Mouse (Mus musculus): ENCODE measurements around the gene Sars.

Gene Sars

DNA sequence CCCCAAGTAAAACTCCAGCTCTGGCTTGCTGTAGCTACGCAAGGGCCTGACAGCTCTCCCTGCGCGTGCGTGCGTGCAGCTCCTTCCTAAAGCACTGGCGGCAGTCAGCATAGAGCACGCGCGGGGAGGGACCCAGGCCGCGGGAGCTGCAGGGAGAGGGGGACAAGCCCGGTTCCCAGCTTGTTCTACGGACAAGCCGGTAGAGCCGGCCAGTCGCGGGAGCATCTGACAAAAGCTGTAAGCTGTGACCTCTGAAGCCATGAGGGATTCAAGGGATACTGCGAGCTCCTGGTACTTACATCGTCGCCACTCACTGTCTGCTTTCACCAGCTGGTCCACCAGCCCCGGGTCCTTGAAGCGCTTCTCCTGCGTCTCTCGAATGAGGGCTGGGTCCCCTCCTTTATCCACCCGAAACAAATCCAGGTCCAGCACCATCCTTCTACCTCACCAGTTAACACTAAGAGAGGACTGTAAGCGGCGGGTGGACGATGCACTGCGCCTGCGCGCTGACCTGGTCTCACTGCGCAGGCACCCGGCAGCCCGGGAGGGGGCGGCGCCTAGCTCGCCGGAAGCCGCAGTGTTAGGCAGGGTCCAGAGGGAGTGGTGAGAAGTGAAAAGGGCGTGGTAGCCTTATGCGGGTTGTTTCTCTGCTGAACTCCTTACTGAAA is at the start of gene Sars:
Gene Sars (minus strand): TSS at position 512 of the 668 bp plus-strand sequence.
- DNase-seq (ENCODE audit: low spot score in 2 of 2) = peak; percentile 84 to 91

DNA sequence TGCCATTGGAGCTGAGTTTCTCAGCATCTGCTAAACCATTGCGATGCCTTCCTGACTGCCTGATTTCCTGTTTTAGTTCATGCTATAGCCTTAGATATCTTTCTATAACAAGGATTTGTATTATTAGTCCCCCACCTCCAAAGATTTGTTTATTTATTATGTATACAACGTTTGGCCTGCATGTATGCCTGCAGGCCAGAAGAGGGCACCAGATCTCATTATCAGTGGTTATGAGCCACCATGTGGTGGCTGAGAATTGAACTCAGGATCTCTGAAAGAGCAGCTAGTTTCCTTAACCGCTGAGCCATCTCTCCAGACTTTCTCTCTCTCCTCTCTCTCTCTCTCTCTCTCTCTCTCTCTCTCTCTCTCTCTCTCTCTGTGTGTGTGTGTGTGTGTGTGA is 45.0 kb upstream of the Sars start:
- no peak for DNase-seq (ENCODE audit: low spot score in 2 of 2)

DNA sequence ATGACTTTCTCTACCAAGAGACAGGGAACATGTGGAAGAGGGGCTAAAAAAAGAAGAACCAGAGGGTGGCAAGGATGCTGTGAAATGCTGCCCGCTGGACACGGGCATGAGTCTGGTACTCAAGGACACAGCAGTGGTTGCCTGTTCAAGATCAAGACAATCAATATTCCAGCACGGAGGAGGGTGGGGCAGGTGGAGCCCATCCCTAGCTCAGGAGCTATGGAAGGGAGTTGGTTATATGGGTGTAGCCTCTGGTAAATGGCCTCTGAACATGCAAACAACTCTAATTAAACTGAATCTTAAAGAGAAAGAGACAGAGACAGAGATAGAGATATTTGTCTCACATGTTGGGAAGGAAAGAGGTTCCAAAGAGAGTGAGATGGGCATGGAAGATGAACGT is 39.7 kb upstream of the Sars start:
- DNase-seq (ENCODE audit: low spot score in 2 of 2) = no peak

DNA sequence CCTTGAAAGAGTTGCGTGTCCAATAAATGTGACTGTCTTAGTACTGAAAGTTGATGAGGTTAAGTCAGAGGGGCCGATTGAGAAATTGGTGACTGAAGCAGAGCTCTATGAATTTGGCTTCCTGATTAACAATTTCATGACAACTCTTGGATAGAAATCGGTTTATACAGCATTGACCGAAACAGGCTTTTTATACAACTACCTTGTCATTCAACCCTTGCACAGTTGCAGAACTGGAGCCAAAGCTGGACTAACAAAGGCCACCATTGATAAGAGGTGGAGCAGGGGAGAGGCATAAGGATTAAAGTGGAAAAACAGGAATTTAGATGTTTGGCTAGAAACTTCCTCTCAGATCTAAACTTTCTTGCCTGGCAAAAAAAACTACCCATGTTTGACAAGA is 33.8 kb upstream of the Sars start:
- DNase-seq (ENCODE audit: low spot score in 2 of 2) = no peak

DNA sequence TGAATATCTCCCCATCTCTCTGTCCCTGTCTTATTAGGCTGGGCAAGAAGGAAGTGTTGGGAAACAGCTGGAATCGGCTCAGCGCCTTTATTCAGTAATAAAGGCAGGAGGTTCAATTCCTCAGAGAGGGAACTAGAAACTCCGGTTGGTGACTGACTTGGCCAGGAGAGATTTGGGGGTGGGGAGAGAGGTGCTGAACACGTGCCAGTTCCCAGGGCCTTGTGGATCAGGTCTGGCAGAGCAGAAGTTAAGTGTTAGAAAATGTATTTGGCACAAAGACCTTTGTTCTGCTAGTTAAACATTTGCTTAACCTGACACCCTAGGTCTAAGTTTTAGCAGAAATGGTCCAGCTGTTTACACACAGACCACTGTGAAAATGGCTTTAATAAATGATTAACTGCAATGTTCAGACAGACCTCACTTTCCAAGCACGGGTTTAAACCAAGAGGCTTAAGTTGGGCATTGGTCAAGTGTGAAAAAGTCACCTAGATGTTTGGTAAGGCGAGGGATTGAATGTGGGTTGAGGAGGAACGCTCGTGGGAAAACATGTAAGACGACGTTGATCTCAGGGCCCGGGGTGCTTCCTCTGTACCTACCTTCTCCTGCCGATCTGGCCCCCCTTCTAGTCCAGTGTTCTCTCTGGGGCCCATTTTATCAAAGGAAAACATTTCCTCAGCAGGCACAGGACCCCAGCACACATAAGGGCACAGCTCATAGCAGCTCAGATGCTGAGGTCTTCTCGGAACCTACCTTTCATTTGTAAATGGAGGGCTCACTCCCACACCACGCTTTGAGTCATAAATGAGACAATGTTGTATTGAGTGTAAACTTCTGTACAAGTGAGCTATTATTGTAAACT is 32.0 kb upstream of the Sars start:
- DNase-seq (ENCODE audit: low spot score in 2 of 2) = no peak

DNA sequence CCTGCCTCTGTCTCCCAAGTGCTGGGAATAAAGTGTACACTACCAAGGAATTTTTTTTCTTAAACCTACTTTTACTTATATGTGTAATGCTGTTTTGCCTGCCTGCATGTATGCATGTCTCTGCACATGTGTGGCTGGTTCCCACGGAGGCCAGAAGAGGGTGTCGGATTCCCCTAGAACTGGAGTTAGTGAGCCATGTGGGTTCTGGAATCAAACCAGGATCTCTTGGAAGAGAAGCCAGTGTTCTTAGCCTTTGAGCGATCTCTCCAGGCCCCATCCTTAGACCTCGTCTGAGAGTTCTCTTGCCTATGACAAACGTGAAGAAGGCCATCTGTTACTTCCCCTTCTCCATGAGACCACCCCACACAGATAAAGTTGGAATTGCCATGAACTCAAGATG is 30.5 kb upstream of the Sars start:
- DNase-seq (ENCODE audit: low spot score in 2 of 2) = no peak

DNA sequence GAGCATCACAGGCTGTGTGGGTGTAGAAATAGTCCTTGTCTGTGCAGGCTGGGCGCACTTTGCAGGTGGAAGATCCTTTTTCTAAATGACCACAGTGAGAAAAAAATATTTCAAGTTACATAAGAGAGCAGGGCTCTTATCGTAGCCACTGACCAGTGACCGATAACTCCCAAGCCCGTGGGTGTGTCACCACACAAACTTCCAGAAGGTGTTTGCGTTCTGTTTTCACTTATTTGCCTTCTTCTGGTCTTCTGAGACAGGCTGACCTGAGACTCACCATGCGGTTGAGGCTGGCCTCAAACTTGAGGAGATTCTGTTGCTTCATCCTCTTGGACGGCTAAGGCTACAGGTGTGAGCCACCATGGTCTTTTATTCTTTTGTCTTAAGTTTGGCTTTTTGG is 30.0 kb upstream of the Sars start:
- DNase-seq (ENCODE audit: low spot score in 2 of 2) = no peak

DNA sequence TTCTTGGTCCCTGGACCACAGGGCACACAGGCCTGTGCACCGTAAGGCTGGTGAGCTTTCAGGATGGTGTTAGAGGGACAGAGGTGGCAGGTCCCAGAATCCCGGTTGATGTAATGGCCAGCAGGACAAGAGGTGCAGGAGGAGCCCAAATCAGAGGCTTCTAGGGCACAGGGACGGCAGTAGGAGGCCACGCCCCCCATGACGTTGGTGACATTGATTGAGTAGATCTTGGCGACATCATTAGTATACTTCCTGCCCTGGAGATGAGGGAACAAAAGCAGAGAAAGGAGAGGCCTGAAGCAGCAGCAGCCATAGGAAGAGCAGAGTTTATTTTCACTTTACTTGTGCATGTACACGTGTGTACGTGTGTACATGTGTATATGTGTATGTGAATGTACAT is 22.8 kb upstream of the Sars start:
- no peak for DNase-seq (ENCODE audit: low spot score in 2 of 2)

DNA sequence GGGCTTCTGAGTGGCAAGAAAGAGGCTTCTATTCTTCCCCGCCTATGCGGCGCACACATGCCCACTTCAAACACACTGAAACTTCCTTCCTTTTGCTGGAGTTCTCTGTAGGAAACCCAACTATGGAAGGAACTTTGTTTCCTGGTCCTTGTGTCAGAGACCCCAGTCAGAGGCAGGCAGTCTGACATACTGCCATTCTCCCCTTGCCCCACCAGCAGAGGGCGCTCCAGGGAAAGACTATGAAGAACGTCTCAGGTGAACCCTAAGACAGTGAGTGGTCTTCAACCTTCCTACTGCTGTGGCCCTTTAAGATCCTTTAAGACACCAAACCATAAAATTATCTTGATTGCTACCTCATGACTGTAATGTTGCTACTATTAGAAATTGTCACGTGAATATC is 21.4 kb upstream of the Sars start:
- peak in 1 of 2 experiments; percentile 35 for DNase-seq (ENCODE audit: low spot score in 2 of 2)

DNA sequence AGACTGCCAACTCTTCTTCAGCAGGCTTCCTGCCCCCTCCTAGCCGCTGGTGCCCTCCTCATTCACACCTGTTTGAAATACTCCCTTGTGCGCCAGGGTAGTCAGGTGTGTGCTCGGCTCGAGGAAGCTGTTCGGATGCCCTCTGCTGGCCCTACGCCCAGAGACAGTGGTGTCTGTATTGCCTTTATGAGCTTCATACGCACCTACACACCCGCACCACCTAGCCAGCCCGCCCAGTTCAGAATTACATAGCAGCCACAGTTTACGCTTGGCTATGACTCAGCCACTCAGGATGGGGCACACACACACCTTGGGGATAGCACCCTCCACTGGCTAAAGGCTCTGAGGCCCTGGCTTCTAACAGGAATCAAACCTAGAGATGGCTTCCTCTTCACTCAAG is 13.9 kb upstream of the Sars start:
- no peak for DNase-seq (ENCODE audit: low spot score in 2 of 2)

DNA sequence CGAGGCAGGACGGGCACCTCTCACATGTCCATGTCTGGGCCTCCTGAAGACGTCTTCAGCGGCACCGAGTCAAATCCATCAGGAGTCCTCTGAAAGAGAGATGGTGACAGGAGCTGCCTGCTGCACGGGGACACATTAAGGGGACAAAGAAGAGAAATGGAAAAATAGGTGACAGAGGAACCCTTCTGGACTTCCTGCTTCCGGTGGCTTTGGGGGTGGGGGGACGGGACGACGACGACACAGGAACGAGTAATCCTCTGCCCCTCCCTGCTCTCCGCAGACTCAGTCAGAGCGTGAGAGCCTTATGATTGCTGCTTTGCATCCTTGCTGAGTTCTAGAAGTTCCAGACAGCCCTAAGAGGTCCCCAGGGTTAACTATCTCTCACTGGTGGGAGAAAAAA is 13.4 kb upstream of the Sars start:
- DNase-seq (ENCODE audit: low spot score in 2 of 2) = no peak

DNA sequence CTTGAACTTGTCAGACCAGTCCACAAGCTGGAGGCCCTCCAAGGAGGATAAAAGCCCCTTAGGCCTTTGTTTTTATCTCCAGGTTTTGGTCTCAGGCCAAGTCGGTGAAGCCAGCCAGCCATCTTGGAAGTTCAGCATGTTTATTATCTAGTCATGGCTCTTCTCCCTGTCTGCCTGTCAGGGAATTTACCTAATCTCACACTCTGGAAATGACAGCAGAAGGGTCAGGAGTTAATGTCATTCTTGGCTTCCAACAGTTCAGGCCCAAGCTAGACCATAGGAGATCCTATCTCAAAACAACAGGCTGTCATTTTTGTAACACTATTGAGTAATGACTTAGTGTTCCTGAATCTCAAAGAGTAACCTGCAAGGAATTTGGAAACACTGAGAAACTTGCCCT is 9.2 kb upstream of the Sars start:
- DNase-seq (ENCODE audit: low spot score in 2 of 2) = no peak

DNA sequence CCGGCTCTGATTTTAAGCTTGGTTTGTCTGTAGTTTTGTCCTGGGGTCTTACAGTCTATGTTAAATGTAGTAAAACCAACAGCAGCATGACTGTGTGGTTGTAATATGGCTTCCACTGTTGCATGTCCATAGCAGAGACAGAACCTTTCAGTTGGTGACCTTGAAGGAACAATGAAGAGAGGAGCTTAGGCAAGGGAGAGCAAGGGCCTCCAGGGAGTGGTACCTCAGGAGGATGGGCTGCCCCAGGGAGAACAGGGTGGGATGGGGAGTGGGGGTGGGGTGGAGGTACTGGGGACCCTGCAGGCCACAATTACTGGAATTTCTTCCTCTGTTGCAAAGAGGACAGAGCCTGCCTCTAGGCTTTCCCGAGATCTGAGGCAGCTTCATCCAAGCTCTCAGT is 7.0 kb upstream of the Sars start:
- DNase-seq (ENCODE audit: low spot score in 2 of 2) = no peak

DNA sequence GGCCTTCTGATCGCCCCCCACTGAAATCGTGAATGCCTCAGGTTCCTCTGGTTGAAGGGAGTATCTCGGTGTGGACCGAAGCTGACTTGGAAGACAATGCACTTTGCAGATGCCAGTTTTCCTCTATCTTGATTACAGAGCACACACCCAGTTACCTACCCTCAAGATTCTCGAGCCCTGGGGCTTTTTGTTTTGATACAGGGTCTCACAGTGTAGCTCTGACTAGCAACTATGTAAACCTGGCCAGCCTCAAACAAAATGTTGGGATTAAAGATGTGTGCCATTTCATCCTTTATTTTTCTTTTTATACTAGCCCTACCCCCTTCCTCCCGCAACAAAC is 327 bp upstream of the Sars start:
- DNase-seq (ENCODE audit: low spot score in 2 of 2) = no peak

DNA sequence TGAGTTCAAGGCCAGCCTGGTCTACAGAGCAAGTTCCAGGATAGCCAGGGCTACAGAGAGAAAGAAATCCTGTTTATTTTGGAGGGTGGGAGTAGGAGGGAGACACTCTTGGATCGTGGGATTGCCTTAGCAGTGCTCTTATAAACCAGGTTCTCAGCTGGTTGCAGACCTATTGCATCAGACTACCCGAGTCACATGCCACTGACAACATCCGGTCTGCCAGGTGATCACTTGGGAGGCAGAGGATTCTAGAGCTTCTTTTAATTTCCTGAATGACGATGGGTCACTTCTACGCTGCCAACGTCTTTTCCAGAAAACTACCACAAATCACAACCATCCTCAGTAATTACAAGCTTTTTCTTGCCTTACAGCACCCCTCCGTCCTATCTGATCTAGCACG is 980 bp downstream of the Sars start:
- no peak for DNase-seq (ENCODE audit: low spot score in 2 of 2)

DNA sequence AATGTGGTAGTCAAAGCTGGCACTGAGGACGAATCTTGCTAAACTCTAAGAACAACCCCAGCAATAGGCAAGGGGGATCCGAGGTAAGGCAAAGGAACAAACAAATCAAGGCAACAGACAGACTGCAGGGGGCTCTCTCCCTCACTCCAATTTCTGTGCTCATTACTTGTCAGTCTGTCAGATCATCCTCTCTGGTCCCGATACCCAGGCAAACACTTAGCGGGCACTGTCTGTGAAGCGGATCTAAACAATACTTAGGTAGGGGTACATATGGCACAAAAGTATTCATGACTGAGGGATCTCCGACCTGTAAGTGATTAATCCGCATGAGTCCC is 8.7 kb downstream of the Sars start:
- no peak for DNase-seq (ENCODE audit: low spot score in 2 of 2)

DNA sequence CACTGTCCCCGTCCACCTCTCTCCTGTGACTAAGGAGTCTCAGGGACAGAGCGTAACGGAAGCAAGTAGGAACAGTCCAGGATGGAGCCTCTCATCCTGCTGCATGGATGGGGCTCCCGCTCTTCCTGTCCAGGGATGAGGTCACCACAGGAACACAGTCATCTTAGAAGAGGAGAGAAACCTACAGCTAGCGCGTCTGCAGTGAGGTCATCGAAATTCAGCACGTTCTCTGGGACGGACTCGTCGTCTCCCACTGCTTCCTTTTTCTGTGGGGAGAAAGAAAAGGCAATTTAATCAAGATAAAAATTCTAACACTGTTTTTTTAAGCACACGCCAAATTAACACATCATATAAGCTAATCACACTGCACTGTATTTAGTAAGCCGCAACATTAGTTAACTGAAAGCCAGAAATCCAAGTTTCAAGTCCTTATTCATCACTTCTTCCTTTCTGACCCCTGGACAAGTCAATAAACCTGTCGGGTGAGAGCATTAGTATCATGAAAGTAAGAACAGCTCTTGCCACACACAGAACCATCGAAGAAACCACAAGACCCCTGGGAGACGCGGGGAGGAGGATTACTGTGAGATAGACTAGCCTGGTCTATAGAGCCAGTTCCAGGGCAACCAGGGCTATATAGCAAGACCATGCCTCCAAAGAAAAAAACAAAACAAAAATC is 9.2 kb downstream of the Sars start:
- DNase-seq (ENCODE audit: low spot score in 2 of 2) = no peak

DNA sequence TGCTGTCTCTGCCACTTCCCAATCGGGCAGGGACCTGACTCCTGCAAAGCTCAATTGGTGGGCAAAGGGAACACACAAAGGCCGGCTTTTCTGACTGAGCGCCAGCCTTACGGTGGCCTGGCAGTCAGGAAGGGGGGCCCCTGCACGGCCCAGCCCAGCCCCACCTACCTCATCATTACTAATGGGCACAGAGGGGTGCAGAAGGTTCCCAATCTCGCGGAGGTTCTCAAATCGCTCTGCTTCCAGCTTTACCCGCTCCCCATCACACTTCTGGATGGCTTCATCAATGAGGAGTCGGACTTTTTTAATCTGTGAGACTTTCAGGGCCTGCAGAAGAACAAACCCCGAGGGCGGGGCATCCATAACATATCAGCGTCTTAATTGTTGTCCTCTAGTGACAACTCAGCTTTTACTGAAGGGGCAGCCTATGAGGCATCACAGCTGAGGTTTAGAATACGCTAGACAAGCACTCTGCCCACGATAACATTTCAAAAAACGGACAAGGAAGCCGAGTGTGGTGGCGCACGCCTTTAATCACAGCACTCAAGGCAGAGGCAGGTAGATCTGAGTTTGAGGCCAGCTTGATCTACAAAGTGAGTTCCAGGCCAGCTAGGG is 11.0 kb downstream of the Sars start:
- no peak for DNase-seq (ENCODE audit: low spot score in 2 of 2)

DNA sequence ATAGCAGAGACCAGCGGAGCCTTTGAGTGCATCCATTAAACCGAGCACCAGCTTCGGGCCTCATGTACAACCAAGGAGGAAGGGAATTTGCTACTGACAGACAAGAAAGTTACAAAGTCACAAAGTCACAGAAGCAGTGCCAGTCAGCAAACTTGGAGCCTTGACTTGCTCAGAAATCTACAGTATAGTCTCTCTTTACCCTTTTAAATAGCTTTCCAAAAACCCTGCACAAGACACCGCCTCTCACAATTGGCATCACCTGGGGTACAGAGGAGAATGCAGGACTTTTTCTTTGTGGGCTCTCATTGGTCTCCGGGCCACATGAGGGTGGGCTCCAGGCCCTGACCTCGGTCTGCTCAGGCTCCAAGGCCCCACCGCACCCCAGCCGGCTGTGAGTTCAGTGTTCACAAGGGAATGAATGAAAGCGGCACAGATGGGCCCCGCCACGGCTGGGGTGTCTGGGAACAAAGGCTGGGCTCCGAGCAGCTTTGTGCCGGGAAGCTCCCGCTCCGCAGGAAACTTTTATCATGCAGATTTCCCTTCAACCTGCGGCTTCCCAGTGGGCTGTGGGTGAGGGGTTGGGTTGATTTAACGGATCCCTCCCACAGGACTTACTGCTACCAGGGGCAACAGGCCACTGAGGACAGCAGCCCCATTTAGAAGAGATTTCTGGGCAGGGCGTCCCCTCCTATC is 11.7 kb downstream of the Sars start:
- DNase-seq (ENCODE audit: low spot score in 2 of 2) = peak in 1 of 2 experiments; percentile 35

DNA sequence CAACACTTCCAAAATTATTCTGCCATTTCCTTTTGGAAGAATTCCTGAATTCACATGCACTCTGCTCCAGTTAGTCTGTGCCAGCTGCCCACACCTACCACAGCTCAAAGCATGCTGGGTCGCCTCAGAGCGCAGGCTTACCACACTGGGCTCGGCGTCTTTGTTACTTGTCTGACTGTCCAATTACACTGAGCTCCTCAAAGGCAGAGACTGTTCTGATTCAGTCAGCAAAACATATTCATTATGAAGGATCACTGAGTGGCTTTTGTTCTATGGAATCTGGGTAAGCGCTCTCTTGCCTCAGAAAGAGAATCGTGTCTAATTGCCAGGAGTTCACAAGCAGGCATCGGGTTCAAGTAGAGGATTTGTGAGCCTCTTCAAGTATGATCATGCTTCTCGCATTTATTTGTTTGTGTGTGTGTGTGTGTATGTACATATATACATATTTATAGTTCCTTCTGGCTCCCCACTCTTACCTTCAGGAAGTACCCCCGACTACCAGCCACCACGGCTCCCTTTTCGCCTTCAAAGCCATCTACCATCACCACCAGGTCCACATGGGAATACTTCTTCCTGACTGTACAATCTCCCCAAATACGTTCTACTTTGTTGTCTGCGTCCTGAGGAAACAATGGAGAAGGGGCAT is 12.3 kb downstream of the Sars start:
- DNase-seq (ENCODE audit: low spot score in 2 of 2) = no peak

DNA sequence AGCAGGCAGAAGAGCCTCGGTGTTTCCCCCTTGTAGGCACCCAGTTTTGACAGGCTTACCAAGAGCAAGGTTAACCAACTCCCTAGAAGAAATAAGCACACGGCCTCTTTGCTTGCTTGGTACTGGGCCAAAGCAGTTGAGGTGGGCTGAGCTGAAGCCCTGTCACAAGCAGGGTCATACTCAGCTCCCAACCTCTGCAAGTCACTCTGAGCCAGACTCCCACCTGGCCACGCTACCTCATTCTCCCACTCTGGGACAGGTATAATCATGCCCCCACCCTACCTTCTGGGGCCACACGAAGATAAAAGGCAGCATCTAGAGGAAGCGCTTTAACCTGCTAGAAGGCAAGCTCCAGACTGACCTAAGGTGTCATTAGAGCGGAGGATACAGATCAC is 19.4 kb downstream of the Sars start:
- DNase-seq (ENCODE audit: low spot score in 2 of 2) = no peak

Measured in cerebellum, postnatal 4 days (tissue).